Mouse (Mus musculus) gastrocnemius, adult 8-10 months (tissue): ENCODE data around the gene Slx1b. TPM values are rescaled to one million over a fixed set of nuclear protein-coding genes. Genes with fewer than 3 reads are reported as not detected.
"Not testable (repeated sequence)": the region's sequence is repeated elsewhere in the genome, so short reads cannot be mapped to it uniquely, and the experiment has no call there.

ENCODE experiments used
- DNase-seq, 2 experiments: peaks; one replicate each; pipeline ENCODE4 v3.0.0; 2022; ENCODE audit warnings: low spot score in 2 of 2
- total RNA-seq, 4 experiments: library from RNA; stranded (reverse); gene quantifications; 2 replicates each; pipeline ENCODE4 v1.2.4; 2022

The Slx1b gene
- total RNA-seq, 4 experiments from 2014 or later = 2.3 to 2.8 (median 2.6) TPM

- no peak for DNase-seq
These were observed 18.9 kb downstream of the Slx1b start for GRCm38 (mm10) chr7:126676631-126677220.

- DNase-seq = peak in 1 of 2 experiments; percentile 33
These were observed 19.4 kb downstream of the Slx1b start, which contains the start of gene Sult1a1 for GRCm38 (mm10) chr7:126676207-126676606. TSS of gene Sult1a1 (minus strand) at chr7:126676432.

- DNase-seq = no peak
These were observed 20.5 kb downstream of the Slx1b start for GRCm38 (mm10) chr7:126675104-126675503.

- DNase-seq = no peak
These were observed 23.5 kb downstream of the Slx1b start for GRCm38 (mm10) chr7:126672111-126672510.

GRCm38 (mm10) chr7:126670152-126670551 lies 25.4 kb downstream of the Slx1b start:
- no peak for DNase-seq

- DNase-seq = no peak
These were observed 27.1 kb downstream of the Slx1b start for GRCm38 (mm10) chr7:126668452-126668851.

- DNase-seq = no peak
These were observed 28.0 kb downstream of the Slx1b start for GRCm38 (mm10) chr7:126667495-126668090.

GRCm38 (mm10) chr7:126665269-126665668 lies 30.3 kb downstream of the Slx1b start:
- DNase-seq = peak; percentile 13 to 21

GRCm38 (mm10) chr7:126663646-126664045 lies 31.9 kb downstream of the Slx1b start:
- DNase-seq = no peak

GRCm38 (mm10) chr7:126659771-126660170 lies 35.8 kb downstream of the Slx1b start:
- no peak for DNase-seq

- no peak for DNase-seq
These were observed 38.1 kb downstream of the Slx1b start for GRCm38 (mm10) chr7:126657522-126657921.

GRCm38 (mm10) chr7:126655695-126656094 lies 39.9 kb downstream of the Slx1b start:
- no peak for DNase-seq

GRCm38 (mm10) chr7:126653991-126654390 lies 41.6 kb downstream of the Slx1b start:
- no peak for DNase-seq

GRCm38 (mm10) chr7:126650852-126651251 lies 44.7 kb downstream of the Slx1b start:
- DNase-seq = no peak

GRCm38 (mm10) chr7:126649231-126650051 lies 46.1 kb downstream of the Slx1b start, which contains the start of gene Sgf29:
TSS of gene Sgf29 (plus strand) at chr7:126649309.
- peak; percentile 85 to 87 for DNase-seq

- no peak for DNase-seq
These were observed 47.1 kb downstream of the Slx1b start for GRCm38 (mm10) chr7:126648486-126648885.

- no peak for DNase-seq
These were observed 49.9 kb downstream of the Slx1b start for GRCm38 (mm10) chr7:126645708-126646107.

- no peak for DNase-seq
These were observed 50.7 kb downstream of the Slx1b start for GRCm38 (mm10) chr7:126644914-126645313.

- DNase-seq = no peak
These were observed 51.2 kb downstream of the Slx1b start for GRCm38 (mm10) chr7:126644345-126644744.

- not testable (repeated sequence) for DNase-seq
These were observed 52.4 kb downstream of the Slx1b start for GRCm38 (mm10) chr7:126643244-126643617.

GRCm38 (mm10) chr7:126642545-126643243 lies 52.9 kb downstream of the Slx1b start:
- DNase-seq = no peak
